ENCODE assay signal across 9 mouse cellular contexts in genomic region chr15:79071117-79072039, GRCm38 (mm10). TPM values are rescaled to one million over a fixed set of nuclear protein-coding genes. Genes with fewer than 3 reads are reported as not detected.
DNase-seq lines count a peak whose midpoint lies in the region; ATAC-seq and TF ChIP-seq lines count a peak whose summit lies in the region.
"Had no signal": no experiment of that assay in that cellular context is flagged by ENCODE, and none has a peak within 500 bp of the region (broad histone marks: within the 10 kb centered on the region; RNA-seq: fewer than 3 reads in every experiment).

No protein-coding gene starts in this region.

- TF ChIP-seq CTCF in liver, adult 2 months (IDR thresholded peaks at IDR 0.05; ENCODE audit: low read depth, low read length) = peak; percentile 57; the same call in 1 of the 2 replicates
- TF ChIP-seq CTCF in bone marrow, adult 2 months (IDR thresholded peaks at IDR 0.05; ENCODE audit: control insufficient read depth, insufficient read depth, low read length) = peak; percentile 57
- peak; percentile 90 for TF ChIP-seq CTCF in kidney, postnatal 0 days (IDR thresholded peaks at IDR 0.05; ENCODE audit: low read depth)
- TF ChIP-seq CTCF in stomach, postnatal 0 days (IDR thresholded peaks at IDR 0.05; ENCODE audit: low read depth) = peak; percentile 84

- H3K27ac ChIP-seq in liver, adult 2 months (replicated peaks; ENCODE audit: insufficient read depth, low read depth, low read length) = no peak overlapping the region
- no peak overlapping the region for H3K27ac ChIP-seq in liver, embryonic 12.5 days
- no peak overlapping the region for H3K27ac ChIP-seq in bone marrow, adult 2 months (ENCODE audit: control insufficient read depth, insufficient read depth, low read depth, low read length, poor library complexity)
- no peak overlapping the region for H3K27ac ChIP-seq in kidney, postnatal 0 days
- H3K27ac ChIP-seq in stomach, postnatal 0 days (replicated peaks) = no peak overlapping the region
- H3K27ac ChIP-seq: neural tube, embryonic 12.5 days had no signal

- no peaks in the 10 kb centered on the region for H3K9me3 ChIP-seq in liver, embryonic 12.5 days (replicated peaks)
- H3K9me3 ChIP-seq in kidney, postnatal 0 days (replicated peaks; ENCODE audit: low read length) = no peaks in the 10 kb centered on the region
- H3K9me3 ChIP-seq in stomach, postnatal 0 days (ENCODE audit: control insufficient read depth, low read length) = no peaks in the 10 kb centered on the region
- H3K9me3 ChIP-seq: neural tube, embryonic 12.5 days had no signal

- no peak for TF ChIP-seq POLR2A in liver, adult 2 months (IDR thresholded peaks at IDR 0.05; ENCODE audit: extremely low read depth, insufficient read depth, low read length)
- TF ChIP-seq POLR2A in bone marrow, adult 2 months (IDR thresholded peaks at IDR 0.05; ENCODE audit: borderline replicate concordance, control insufficient read depth, low read depth, low read length) = no peak

- H3K9ac ChIP-seq in liver, adult 2 months (ENCODE audit: low read depth, low read length) = no peak overlapping the region
- H3K9ac ChIP-seq in liver, embryonic 12.5 days = no peak overlapping the region
- no peak overlapping the region for H3K9ac ChIP-seq in kidney, postnatal 0 days (ENCODE audit: low read depth, low read length)
- no peak overlapping the region for H3K9ac ChIP-seq in stomach, postnatal 0 days (ENCODE audit: low read length)
- H3K9ac ChIP-seq: neural tube, embryonic 12.5 days had no signal

- peak; percentile 63 to 64 for DNase-seq in cerebellum, adult 18-20 months
- DNase-seq in cerebellum, adult 11-12 months = no peak
- peak; percentile 66 for DNase-seq in liver, adult 2 months (ENCODE audit: extremely low read depth, low read depth, low spot score)
- DNase-seq in kidney, postnatal 0 days (ENCODE audit: low spot score) = peak; percentile 76
- no peak for DNase-seq in stomach, postnatal 0 days (ENCODE audit: low spot score)
- no peak for DNase-seq in neural tube, embryonic 10.5 days (ENCODE audit: extremely low spot score, low spot score)

- H3K4me1 ChIP-seq in liver, adult 2 months (ENCODE audit: control insufficient read depth, insufficient read depth, low read length) = peaks cover 6% of the 10 kb centered on the region
- H3K4me1 ChIP-seq in liver, embryonic 12.5 days = peaks cover 51% of the 10 kb centered on the region
- no peaks in the 10 kb centered on the region; the same call in 1 of the 2 replicates for H3K4me1 ChIP-seq in bone marrow, adult 2 months (ENCODE audit: control insufficient read depth, insufficient read depth, low read length)
- peaks cover 12% of the 10 kb centered on the region; the same call in 1 of the 2 replicates for H3K4me1 ChIP-seq in kidney, postnatal 0 days (replicated peaks; ENCODE audit: insufficient read depth, low read length)
- H3K4me1 ChIP-seq in stomach, postnatal 0 days (replicated peaks; ENCODE audit: control insufficient read depth, insufficient read depth) = no peaks in the 10 kb centered on the region

- H3K4me3 ChIP-seq in liver, adult 2 months (ENCODE audit: insufficient read depth, low read depth, low read length) = no peak overlapping the region
- no peak overlapping the region for H3K4me3 ChIP-seq in liver, embryonic 12.5 days
- H3K4me3 ChIP-seq in bone marrow, adult 2 months (replicated peaks; ENCODE audit: control insufficient read depth, low read depth, low read length) = no peak overlapping the region
- H3K4me3 ChIP-seq in kidney, postnatal 0 days (replicated peaks; ENCODE audit: low read depth, low read length) = no peak overlapping the region
- no peak overlapping the region for H3K4me3 ChIP-seq in stomach, postnatal 0 days (ENCODE audit: low read depth, low read length)
- H3K4me3 ChIP-seq: neural tube, embryonic 12.5 days had no signal

- H3K36me3 ChIP-seq in liver, adult 2 months (ENCODE audit: control insufficient read depth, insufficient read depth, low read length) = no peaks in the 10 kb centered on the region
- H3K36me3 ChIP-seq in liver, embryonic 12.5 days = peaks cover 7% of the 10 kb centered on the region
- no peaks in the 10 kb centered on the region for H3K36me3 ChIP-seq in kidney, postnatal 0 days (ENCODE audit: insufficient read depth, low read length)
- H3K36me3 ChIP-seq in stomach, postnatal 0 days (ENCODE audit: control insufficient read depth, insufficient read depth, low read length) = no peaks in the 10 kb centered on the region

- 56% methylated on average over 5 of the region's 5 CpGs for WGBS in liver, adult 2 months
- WGBS in liver, embryonic 12.5 days (ENCODE audit: insufficient replicate concordance) = 60% methylated on average over 5 of the region's 5 CpGs
- 62% methylated on average over 5 of the region's 5 CpGs for WGBS in bone marrow, adult 2 months
- 67% methylated on average over 5 of the region's 5 CpGs for WGBS in kidney, postnatal 0 days
- WGBS in stomach, postnatal 0 days = 60% methylated on average over 5 of the region's 5 CpGs

- H3K79me2 ChIP-seq in liver, adult 2 months (ENCODE audit: control insufficient read depth, insufficient read depth, low read length) = no peaks in the 10 kb centered on the region; the same call in 1 of the 2 replicates

- TF ChIP-seq EP300 in stomach, postnatal 0 days (optimal IDR thresholded peaks at IDR 0.05) = no peak

- no peak for ATAC-seq in liver, embryonic 12.5 days
- ATAC-seq in kidney, postnatal 0 days (replicated peaks; ENCODE audit: low FRiP score, low read depth) = no peak
- ATAC-seq in stomach, postnatal 0 days (ENCODE audit: low FRiP score, low TSS enrichment) = no peak

- H3K4me2 ChIP-seq in liver, embryonic 12.5 days = no peak overlapping the region
- H3K4me2 ChIP-seq in kidney, postnatal 0 days (ENCODE audit: low read length) = no peak overlapping the region
- no peak overlapping the region for H3K4me2 ChIP-seq in stomach, postnatal 0 days (replicated peaks; ENCODE audit: low read depth)
- H3K4me2 ChIP-seq: neural tube, embryonic 12.5 days had no signal

- no peaks in the 10 kb centered on the region for H3K27me3 ChIP-seq in liver, adult 2 months (ENCODE audit: control insufficient read depth, insufficient read depth, low read length)
- H3K27me3 ChIP-seq in liver, embryonic 12.5 days (replicated peaks) = no peaks in the 10 kb centered on the region
- H3K27me3 ChIP-seq in kidney, postnatal 0 days (ENCODE audit: insufficient read depth, low read length) = no peaks in the 10 kb centered on the region
- no peaks in the 10 kb centered on the region for H3K27me3 ChIP-seq in stomach, postnatal 0 days (ENCODE audit: control insufficient read depth, insufficient read depth, low read length)
- H3K27me3 ChIP-seq: neural tube, embryonic 12.5 days had no signal

RNA-seq across cellular contexts. Expression of gene Eif3l, which starts 3.6 kb away (rescaled TPM):
- 82.1 and 94.2 TPM in 2 replicates for total RNA-seq in liver, adult 2 months (2014; rRNA removed)
- polyA plus RNA-seq in liver, adult 2 months (2012; rRNA removed) = 98.3 and 103 TPM in 2 replicates
- 188 and 201 TPM in 2 replicates for polyA plus RNA-seq in liver, embryonic 12.5 days (2016; fragmentation: Nextera tagmentation; extraction: Ambion mirVana)
- 60.7 and 112 TPM in 2 replicates for polyA plus RNA-seq in bone marrow, adult 2 months (2011; ENCODE audit: insufficient read depth, insufficient read length, low replicate concordance, missing spikeins)
- polyA plus RNA-seq in kidney, postnatal 0 days (2015; fragmentation: Nextera tagmentation; extraction: Ambion mirVana) = 199 and 218 TPM in 2 replicates
- polyA plus RNA-seq in stomach, postnatal 0 days (2015; fragmentation: Nextera tagmentation; extraction: Ambion mirVana) = 132 and 135 TPM in 2 replicates

RNA-seq across cellular contexts. Expression of gene Ankrd54, which starts 8.7 kb away (rescaled TPM):
- 5.1 and 6.4 TPM in 2 replicates for total RNA-seq in liver, adult 2 months (2014; rRNA removed)
- 22.5 and 27.1 TPM in 2 replicates for polyA plus RNA-seq in liver, adult 2 months (2012; rRNA removed)
- polyA plus RNA-seq in liver, embryonic 12.5 days (2016; fragmentation: Nextera tagmentation; extraction: Ambion mirVana) = 58.9 and 61.4 TPM in 2 replicates
- 27.1 and 43.4 TPM in 2 replicates for polyA plus RNA-seq in bone marrow, adult 2 months (2011; ENCODE audit: insufficient read depth, insufficient read length, low replicate concordance, missing spikeins)
- polyA plus RNA-seq in kidney, postnatal 0 days (2015; fragmentation: Nextera tagmentation; extraction: Ambion mirVana) = 42.5 and 42.6 TPM in 2 replicates
- 27.1 and 28.0 TPM in 2 replicates for polyA plus RNA-seq in stomach, postnatal 0 days (2015; fragmentation: Nextera tagmentation; extraction: Ambion mirVana)

RNA-seq across cellular contexts. Expression of gene Galr3, which starts 29.7 kb away (rescaled TPM):
- not detected in 2 replicates for total RNA-seq in liver, adult 2 months (2014; rRNA removed)
- polyA plus RNA-seq in liver, adult 2 months (2012; rRNA removed) = 0.09 TPM in 1 of 2 replicates, not detected in the other
- 0.41 and 0.55 TPM in 2 replicates for polyA plus RNA-seq in liver, embryonic 12.5 days (2016; fragmentation: Nextera tagmentation; extraction: Ambion mirVana)
- not detected in 2 replicates for polyA plus RNA-seq in bone marrow, adult 2 months (2011; ENCODE audit: insufficient read depth, insufficient read length, low replicate concordance, missing spikeins)
- 0.13 and 0.24 TPM in 2 replicates for polyA plus RNA-seq in kidney, postnatal 0 days (2015; fragmentation: Nextera tagmentation; extraction: Ambion mirVana)
- polyA plus RNA-seq in stomach, postnatal 0 days (2015; fragmentation: Nextera tagmentation; extraction: Ambion mirVana) = 0.31 and 0.34 TPM in 2 replicates
- polyA plus RNA-seq: neural tube, embryonic 12.5 days had no signal

RNA-seq across cellular contexts. Expression of gene Micall1, which starts 37.3 kb away (rescaled TPM):
- total RNA-seq in liver, adult 2 months (2014; rRNA removed) = 3.0 and 3.3 TPM in 2 replicates
- 6.2 and 8.9 TPM in 2 replicates for polyA plus RNA-seq in liver, adult 2 months (2012; rRNA removed)
- polyA plus RNA-seq in liver, embryonic 12.5 days (2016; fragmentation: Nextera tagmentation; extraction: Ambion mirVana) = 3.0 and 3.2 TPM in 2 replicates
- polyA plus RNA-seq in bone marrow, adult 2 months (2011; ENCODE audit: insufficient read depth, insufficient read length, low replicate concordance, missing spikeins) = 4.8 and 20.7 TPM in 2 replicates
- 5.9 and 6.6 TPM in 2 replicates for polyA plus RNA-seq in kidney, postnatal 0 days (2015; fragmentation: Nextera tagmentation; extraction: Ambion mirVana)
- polyA plus RNA-seq in stomach, postnatal 0 days (2015; fragmentation: Nextera tagmentation; extraction: Ambion mirVana) = 7.0 and 7.8 TPM in 2 replicates

RNA-seq across cellular contexts. Expression of gene H1f0, which starts 43.1 kb away (rescaled TPM):
- 64.2 and 82.1 TPM in 2 replicates for total RNA-seq in liver, adult 2 months (2014; rRNA removed)
- polyA plus RNA-seq in liver, adult 2 months (2012; rRNA removed) = 68.0 and 79.0 TPM in 2 replicates
- polyA plus RNA-seq in liver, embryonic 12.5 days (2016; fragmentation: Nextera tagmentation; extraction: Ambion mirVana) = 114 and 122 TPM in 2 replicates
- 30.4 and 32.4 TPM in 2 replicates for polyA plus RNA-seq in bone marrow, adult 2 months (2011; ENCODE audit: insufficient read depth, insufficient read length, low replicate concordance, missing spikeins)
- 522 and 524 TPM in 2 replicates for polyA plus RNA-seq in kidney, postnatal 0 days (2015; fragmentation: Nextera tagmentation; extraction: Ambion mirVana)
- 285 and 309 TPM in 2 replicates for polyA plus RNA-seq in stomach, postnatal 0 days (2015; fragmentation: Nextera tagmentation; extraction: Ambion mirVana)

Comparison
In these comparisons a context has a peak if more than half of its experiments do, and no peak if none do; other contexts are left out.
1. DNase-seq: peak in cerebellum, adult 18-20 months (2 of 2), liver, adult 2 months (single experiment) and kidney, postnatal 0 days (single experiment); none in cerebellum, adult 11-12 months (single experiment), stomach, postnatal 0 days (single experiment) and neural tube, embryonic 10.5 days (single experiment).
2. Peak in every context shown above with its lines, with median percentiles within 50 percentile points of each other: CTCF ChIP-seq.